Mouse (Mus musculus) G1E (cell line): ENCODE data around the gene Unc119.

Experiments used
- CTCF ChIP-seq: IDR thresholded peaks from 2 replicates; pipeline ENCODE4 v1.5.1; 2012; ENCODE audit warnings: low read depth, low read length, inconsistent platforms, mixed read lengths
- GATA1 ChIP-seq: IDR thresholded peaks from 2 replicates; pipeline ENCODE4 v1.6.1; 2012; ENCODE audit warnings: borderline replicate concordance, low read length, inconsistent platforms, mixed read lengths
- GATA2 ChIP-seq: IDR thresholded peaks from 2 replicates; pipeline ENCODE4 v1.6.1; 2012; ENCODE audit warnings: low read depth, low read length, inconsistent platforms, borderline replicate concordance
- POLR2AphosphoS5 ChIP-seq: IDR thresholded peaks from 2 replicates; pipeline ENCODE4 v1.6.1; 2012; ENCODE audit warnings: low read depth, low read length, inconsistent platforms; ENCODE audit not compliant: insufficient replicate concordance
- TAL1 ChIP-seq: conservative IDR thresholded peaks from 2 replicates; pipeline ENCODE4 v1.6.1; 2012; ENCODE audit warnings: low read depth, low read length, inconsistent platforms, mixed read lengths

DNA sequence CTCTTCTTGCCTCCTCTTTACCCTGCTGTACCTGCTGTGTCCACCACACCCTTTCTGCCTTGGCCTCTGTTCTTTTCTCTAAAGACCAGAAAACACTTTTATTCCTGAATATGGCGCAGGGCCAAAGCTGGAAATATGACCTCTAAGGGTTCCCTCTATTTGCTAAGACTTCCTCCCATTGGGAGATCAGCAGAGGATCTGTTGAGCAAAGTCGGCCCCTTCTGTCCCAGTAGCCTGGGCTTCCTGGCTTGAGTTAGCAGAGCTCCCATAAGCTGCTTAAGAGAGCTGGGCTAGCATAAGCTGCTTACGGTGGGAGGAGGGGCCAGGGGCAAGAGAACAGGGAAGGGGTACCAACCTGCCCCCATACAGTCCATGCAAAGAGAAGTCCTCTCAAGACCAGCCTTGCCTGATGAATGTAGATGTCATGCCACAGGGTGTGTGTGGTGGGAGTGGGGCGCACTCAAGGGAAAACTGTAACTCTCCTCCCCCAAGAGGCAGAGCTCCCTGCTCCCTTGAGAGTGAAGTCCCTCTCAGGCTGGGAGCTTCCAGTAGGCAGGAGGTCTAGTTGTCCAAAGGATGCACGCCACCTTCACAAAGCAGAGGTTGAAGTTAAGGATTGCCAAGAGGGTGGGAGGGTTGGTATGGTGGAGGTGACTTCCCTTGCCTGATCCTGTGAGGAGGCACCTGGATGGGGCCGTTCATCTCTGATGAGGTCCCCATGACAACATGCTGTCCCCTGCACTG lies 3.2 kb downstream of the Unc119 start:
- TF ChIP-seq POLR2AphosphoS5 (no peak), CTCF (no peak), GATA1 (no peak), TAL1 (no peak), GATA2 (no peak)
